Mouse (Mus musculus) urinary bladder, adult 2 months (tissue): ENCODE data around the gene Lta. TPM values are rescaled to one million over a fixed set of nuclear protein-coding genes. Genes with fewer than 3 reads are reported as not detected.
"Not testable (repeated sequence)": the region's sequence is repeated elsewhere in the genome, so short reads cannot be mapped to it uniquely, and the experiment has no call there.

ENCODE experiments used
- DNase-seq: peaks from one replicate; pipeline ENCODE4 v3.0.0; 2022; ENCODE audit warnings: low spot score
- polyA plus RNA-seq: library from polyadenylated mRNA; depleted of rRNA; stranded (reverse); fragments of >200 nt; gene quantifications from 2 replicates; pipeline ENCODE4 v1.2.3, GENCODE M21; 2012

Gene Lta
- polyA plus RNA-seq, 1 experiment: 0.43 TPM

DNA sequence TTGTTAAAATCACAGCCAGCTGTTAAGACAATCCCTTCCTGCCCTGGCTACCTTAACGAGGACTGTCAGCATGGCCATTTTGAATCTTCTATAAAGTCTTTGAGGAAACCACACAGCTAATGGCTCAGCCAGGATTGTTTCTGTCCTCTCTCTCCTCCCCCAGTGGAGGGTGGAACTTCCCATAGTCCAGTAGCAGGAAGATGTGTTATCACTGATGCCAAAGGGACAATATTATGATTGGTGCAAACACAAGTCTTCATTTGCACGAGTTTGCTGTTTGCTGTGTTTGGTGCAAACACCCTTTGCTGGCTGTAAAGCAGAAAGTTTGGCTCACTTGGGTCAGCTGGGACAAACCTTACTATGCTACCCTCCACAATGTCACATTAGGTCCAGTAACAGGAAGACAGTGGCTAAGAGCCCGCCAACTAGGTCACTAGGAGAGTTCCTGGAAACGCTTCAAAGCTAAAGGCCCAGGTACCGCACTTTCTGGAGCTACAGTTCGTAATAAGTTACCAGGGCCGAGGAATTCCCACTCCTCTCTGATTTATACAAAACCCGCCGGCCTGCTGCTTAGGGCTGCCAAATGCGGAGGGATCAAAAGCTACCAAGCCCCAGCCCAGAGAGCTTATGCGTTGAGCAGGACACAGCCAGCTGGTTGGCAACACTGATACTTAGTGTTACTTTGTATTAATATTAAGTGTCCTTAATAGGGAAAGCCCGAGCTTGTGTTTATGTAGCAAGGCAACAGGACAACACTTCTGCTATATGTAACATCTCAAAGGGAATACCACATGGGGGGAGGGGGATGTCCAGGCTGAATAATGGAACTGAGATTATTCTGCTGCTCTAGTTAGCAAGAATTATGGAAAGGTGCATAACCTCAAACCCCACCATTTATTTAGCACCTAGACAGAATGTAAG is 35.5 kb upstream of the Lta start:
- DNase-seq: no peak

GRCm38 (mm10) chr17:35239700-35240099 is 34.5 kb upstream of the Lta start:
- no peak for DNase-seq

DNA sequence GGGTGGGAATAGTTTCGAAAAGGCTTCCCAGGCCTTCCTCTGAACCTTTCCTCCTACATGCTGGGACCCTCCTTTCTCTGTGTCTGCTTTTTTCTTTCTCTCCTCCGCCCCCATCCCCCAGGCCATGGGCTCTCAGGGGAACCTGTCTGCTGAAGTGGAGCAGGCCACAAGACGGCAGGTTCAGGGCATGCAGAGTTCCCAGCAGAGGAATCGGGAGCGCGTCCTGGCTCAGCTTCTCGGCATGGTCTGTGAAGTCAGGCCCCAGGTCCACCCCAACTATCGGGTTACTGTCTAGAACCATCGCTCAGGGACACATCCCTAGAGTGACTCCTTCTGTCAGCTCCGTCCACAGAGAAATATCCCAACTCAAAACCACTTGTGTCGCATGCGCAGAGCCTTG is 32.4 kb upstream of the Lta start:
- no peak for DNase-seq

DNA sequence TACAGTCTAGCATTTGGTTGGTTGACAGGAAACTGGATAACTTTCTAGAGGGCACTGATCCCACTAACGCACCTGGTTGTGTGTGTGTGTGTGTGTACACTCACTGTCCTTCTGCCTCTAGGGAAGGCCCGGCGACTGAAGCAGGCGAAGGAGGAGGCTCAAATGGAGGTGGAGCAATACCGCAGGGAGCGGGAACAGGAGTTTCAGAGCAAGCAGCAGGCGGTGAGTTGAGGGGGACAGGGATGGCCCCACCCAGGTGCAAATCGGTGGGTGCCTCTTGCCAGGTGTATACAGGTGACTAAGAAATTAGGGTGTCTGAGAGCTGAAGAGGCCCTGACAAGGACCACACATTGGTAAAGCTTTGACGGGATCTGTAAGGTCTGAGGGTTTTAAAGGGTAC is 31.8 kb upstream of the Lta start:
- DNase-seq: no peak

DNA sequence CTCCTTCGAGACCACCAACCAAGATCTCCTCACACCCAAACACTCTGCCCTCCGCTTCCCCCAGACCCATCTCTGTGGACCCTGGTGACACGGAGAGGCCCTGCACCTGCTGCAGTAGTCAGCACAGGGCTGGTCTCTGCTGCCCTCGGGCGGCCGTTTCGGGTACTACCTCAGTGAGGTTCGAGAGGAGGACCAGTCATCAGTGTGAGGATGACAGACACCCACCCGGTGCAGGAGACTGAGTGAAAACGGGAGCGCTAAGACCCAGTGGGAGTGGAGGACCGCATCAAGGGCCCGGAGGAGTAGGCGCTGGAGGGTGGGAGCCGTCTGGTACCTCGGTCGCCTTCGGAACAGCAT is 31.2 kb upstream of the Lta start:
- DNase-seq: peak; percentile 97

GRCm38 (mm10) chr17:35235614-35236389 is 30.7 kb upstream of the Lta start, which contains the start of gene Nfkbil1:
Gene Nfkbil1, minus strand, starts transcription at chr17:35235792.
- peak; percentile 71 for DNase-seq

GRCm38 (mm10) chr17:35234903-35235302 is 29.8 kb upstream of the Lta start:
- peak; percentile 54 for DNase-seq

DNA sequence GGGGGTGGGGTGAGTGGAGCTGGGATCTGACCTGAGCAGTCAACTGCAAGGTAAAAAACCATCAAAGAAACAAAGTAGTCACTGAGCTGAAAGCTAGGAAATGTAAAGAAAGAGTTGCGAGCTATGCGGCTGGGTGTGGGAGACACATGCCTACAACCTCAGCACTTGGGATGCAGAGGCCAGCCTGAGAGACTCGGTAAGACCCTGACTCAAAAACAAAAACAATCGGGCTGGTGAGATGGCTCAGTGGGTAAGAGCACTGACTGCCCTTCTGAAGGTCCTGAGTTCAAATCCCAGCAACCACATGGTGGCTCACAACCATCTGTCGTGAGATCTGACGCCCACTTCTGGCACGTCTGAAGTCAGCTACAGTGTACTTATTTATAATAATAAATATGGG is 28.9 kb upstream of the Lta start:
- not testable (repeated sequence) for DNase-seq

GRCm38 (mm10) chr17:35233114-35233980 is 28.2 kb upstream of the Lta start, which contains the start of gene Atp6v1g2:
Gene Atp6v1g2, plus strand, starts transcription at chr17:35233660.
- no peak for DNase-seq

DNA sequence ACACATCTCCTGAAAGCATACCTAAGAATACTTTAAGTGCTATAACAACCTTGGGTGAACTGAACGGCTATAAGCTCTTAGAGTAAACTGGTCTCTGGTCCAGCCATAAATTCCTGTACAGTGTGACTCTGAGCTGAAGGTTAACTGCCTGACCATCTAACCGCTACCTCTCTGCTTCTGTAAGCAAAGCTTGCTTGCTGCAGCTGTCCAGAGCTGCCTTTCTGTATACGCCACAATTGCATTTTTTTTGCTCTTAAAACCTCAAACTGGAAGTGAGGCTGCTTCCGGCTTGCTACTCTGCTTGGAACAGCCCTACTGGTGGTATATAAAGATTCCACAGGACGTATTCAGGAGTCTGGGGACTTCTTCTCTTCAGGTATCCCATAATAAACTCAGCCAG is 27.5 kb upstream of the Lta start:
- no peak for DNase-seq

DNA sequence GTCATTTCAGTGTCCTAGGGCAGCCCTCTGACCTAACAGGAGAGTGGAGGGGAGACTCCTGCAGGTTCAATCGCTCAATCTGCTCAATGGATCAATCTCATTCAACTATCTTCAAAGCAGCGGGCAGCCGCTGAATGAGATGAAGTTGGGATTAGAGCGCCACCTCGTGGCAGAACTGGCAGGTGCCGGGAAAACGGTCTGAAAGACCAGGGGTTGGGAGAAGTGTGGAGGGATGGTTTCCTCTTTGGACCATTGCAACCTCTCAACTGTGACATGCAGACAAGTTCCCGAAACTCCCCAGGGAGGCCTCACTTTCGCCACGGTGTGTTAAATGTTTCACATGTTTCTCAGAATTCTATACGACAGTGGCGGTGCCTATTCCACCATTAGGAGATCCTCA is 26.9 kb upstream of the Lta start:
- peak; percentile 69 for DNase-seq

DNA sequence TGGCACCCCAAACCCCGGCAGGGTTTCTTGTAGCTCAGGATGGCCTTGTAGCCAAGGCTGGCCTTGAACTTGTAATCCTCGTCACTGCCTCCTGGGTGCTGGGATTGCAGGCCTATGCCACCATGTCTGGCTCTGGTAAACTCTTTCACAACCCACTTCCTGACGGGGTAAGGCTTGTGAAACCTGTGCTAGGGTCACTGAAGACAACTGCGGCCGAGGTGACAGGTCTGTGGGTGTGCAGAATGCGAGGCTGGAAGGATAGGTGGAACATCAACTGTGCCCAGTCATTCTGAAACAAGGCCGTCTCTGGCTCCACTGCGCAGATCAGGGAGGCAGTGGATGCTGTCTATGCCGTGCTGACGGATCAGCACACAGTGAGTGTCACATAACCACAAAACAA is 25.9 kb upstream of the Lta start:
- no peak for DNase-seq

DNA sequence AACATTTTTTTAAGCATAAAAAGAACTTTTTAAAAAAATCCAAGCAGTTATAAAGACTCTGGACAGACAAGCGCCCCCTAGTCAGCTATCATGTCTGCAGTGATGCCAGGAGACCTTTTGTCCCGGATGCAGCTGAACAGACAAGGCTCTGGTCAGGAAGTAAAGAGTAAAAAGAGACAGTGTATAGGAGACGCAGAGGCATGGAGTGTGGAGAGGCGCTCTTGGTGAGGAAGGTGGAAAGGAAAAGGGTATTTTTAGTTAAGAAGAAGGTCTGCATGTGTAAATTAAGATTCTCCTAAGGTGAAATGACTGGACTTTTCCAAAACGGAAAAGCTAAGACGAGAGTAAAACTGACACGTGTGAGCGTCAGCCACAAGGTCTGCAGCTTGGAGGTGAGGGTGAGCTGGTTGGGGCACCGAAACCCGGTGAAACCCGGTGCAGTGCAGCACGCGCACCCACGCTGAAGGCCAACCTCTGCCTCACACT is 21.5 kb upstream of the Lta start:
- no peak for DNase-seq

GRCm38 (mm10) chr17:35225456-35225855 is 20.3 kb upstream of the Lta start:
- no peak for DNase-seq

DNA sequence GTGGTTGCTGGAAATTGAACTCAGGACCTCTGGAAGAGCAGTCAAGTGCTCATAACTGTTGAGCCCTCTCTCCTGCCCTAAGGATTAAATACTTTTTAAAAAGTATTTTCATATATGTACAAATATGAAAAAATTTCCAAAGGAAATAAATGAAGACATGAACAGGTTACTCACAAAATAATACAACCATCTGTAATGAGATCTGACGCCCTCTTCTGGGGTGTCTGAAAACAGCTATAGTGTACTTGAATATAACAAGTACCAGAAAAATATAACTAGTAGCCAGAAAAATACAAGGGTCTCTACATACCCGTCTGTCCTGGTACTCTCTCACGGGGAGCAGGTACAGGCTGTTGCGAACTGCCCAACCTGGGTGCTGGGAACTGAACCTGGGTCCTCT is 19.5 kb upstream of the Lta start:
- DNase-seq: no peak

DNA sequence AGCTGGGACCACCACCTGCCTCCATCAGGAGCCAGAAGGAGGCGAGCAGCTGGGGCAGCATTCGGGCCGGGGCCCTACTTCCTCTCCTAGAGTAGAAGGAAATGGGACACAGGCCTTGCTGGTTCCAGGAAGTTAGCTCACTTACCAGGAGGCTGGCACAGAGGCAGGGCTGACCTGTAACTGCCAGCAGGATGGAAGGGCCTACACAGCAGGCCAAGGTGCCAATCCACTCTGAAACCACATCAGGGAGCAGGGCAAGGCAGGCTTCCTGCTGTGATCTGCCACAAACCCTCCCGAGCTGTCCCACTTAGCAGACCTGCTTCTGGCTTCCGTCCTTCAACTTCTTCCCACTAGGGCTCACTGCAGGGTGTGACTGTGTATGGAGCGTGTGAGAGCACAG is 17.1 kb upstream of the Lta start:
- no peak for DNase-seq

GRCm38 (mm10) chr17:35220156-35220952 is 15.2 kb upstream of the Lta start, which contains the start of gene Gm16181:
Gene Gm16181, plus strand, starts transcription at chr17:35220834.
- no peak for DNase-seq

DNA sequence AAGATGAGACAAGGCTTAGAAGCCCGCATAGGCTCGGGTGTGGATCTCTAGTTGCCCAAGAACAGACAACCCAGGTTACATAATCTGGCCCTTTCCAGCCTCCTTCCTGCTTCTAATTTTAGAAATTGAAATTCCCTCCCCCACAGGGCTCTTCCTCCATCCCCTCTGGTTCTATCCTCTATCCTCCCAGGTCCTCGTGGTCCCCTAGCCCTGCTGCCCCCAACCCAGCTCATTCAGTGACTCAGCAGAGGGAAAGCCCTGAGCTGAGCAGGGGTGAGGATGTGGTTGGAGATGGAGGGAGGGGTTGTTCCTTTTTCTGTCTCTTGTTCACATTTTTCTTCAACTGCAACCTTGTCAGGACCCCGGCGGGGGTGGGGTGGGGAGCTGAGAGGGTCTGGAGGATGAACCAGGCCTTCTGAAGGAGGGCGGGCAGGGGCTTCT is 14.5 kb upstream of the Lta start:
- no peak for DNase-seq

GRCm38 (mm10) chr17:35218516-35219193 is 13.5 kb upstream of the Lta start:
- DNase-seq: no peak

- no peak for DNase-seq
These were observed 7.9 kb upstream of the Lta start for GRCm38 (mm10) chr17:35213071-35213470.
